Mouse (Mus musculus) left cerebral cortex, postnatal 4 days (tissue): ENCODE data around the gene Psmb3. TPM values are rescaled to one million over a fixed set of nuclear protein-coding genes. Genes with fewer than 3 reads are reported as not detected.

Experiments
- DNase-seq: peaks from one replicate; pipeline ENCODE4 v3.0.0-alpha.2; 2022
- intact Hi-C: fragments of 180-260 bp; cut with DNase I; formaldehyde crosslinking; loops from one replicate; pipeline ENCODE4 v1.15.1; 2025
- microRNA-seq: library from miRNA; unstranded; fragments of <30 nt; microRNA quantifications from one replicate; pipeline ENCODE4 v1.2.0, GENCODE M21; 2022
- total RNA-seq, 2 experiments: library from RNA; stranded (reverse); gene quantifications; 2 replicates each; pipeline ENCODE4 v1.2.3; 2021

Psmb3 gene
- total RNA-seq, 2 experiments from 2014 or later, result 168 to 172 TPM

DNA sequence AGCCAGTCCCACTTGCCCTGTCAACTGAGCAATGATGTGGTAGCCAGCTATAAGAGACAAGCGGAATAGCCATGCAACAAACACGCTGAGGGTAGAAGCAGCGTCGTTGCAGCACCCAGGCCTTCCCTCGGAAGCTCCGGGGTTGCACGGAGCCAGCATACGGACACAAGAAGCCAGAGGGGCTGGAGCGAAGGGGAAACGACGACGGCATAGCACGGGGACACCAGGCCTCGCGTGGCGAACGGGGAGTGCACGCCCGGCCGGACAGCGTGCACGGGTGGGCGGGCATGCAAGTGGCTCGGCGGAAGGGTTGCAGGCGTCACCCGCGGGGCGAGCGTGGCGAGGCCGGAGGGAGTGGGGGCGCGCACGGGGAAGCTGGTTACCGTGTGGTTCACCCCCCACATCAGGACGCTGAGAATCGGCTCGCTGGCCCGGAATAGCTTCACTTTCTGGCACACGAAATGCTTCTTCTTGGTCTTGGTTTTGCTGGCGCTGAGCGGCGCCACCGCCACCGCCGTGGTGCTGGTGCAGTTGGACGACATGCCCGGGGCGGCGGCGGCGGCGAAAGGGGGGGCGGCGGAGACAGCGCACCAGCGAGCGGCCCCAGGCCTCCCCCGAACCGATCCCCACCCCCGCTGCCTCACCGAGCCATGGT, 41.0 kb downstream of the Psmb3 start, which contains the start of gene Pip4k2b:
Gene Pip4k2b (minus strand): TSS at position 642 of the 655 bp plus-strand sequence.
- no peak for DNase-seq
- intact Hi-C loops, result no loop called here

DNA sequence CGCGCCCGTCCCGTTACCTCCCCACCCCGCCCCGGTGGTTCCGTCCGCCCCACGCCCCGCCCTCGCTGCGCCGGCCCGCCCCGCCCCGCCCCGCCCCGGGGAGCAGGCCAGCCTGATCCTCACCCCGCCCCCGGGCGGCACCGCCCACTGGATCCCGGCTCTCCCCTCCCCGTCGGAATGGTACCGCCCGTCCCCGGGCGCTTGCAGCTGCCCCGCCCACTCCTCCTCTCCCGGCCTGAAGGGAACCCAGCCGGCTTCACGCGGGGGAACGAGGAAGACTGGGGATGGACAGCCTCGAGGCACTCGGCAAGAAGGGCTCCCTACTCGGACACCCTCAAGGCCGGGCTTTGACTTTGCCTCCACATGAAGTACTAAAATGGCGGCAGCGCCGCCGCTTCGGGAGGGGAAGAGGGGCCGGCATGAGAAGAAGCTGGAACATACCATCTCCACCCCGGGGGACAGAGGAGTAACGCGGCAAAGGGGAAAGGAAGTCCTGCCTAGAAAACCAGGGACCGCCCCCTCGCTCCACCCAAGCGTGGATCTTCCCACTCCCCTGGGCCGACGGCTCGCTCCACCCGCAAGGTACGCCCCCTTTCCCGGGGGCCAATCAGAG, 41.6 kb downstream of the Psmb3 start:
- peak; percentile 100 for DNase-seq
- intact Hi-C loops, result no loop called here

- no peak for DNase-seq
- intact Hi-C loops, result no loop called here
These were observed 42.1 kb downstream of the Psmb3 start for GRCm38 (mm10) chr11:97745331-97745721.

DNA sequence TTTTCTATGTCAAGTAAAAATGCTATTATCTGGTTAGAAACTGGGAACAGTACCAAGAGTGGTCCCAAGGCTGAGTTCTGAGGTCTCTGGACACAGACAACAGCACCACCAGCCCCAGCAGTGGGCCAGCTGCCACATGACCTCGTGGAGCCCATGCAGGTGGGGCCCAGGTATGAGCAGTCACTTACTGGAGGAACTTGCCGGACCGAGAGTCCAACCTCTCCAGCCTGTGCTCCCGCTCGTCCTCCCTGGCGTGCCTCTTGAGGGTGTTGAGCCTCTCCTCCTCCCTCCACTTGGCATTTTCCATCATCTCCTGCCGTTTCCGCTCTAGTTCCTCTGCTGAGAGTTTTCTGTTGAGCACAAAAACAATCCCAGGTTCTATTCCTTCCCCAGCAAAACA, 44.6 kb downstream of the Psmb3 start:
- intact Hi-C loops, result no loop called here
- DNase-seq, result no peak

GRCm38 (mm10) chr11:97748496-97748895, 45.3 kb downstream of the Psmb3 start:
- no peak for DNase-seq
- intact Hi-C loops, result no loop called here

DNA sequence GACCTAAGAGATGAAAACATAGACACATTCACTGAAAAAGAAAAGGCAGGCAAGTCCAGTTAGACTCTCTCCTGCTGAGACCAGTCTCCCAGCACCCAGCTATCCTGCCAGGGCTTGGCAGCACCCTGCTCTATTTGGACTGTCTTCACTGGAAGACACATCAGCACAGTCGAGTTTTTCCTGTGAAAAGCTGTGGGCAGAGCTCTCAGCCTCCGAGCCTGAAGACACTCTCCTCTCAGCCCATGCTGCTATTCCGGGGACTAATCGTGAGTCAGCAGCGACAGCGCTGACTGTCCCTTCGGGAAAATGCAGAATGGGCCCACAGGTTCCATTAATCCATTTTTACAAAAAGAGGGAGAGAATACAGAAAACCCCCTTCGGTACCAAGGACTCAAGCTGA, 50.1 kb downstream of the Psmb3 start:
- intact Hi-C loops, result no loop called here
- DNase-seq, result no peak

DNA sequence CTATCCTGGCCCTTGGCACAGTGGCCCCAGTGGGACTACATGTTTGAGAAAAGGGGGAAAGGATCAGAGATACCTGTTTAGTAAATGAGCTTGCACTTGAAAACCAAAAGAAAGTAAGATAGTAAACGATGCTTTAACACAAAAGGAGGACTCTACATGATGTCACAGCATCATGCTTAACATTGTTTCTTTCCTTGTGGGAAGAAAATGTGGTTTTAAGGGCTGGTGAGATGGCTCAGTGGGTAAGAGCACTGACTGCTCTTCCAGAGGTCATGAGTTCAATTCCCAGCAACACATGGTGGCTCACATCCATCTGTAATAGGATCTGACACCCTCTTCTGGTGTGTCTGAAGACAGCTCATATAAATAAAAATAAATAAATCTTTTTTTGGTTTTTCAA, 54.9 kb downstream of the Psmb3 start:
- DNase-seq, result no peak
- intact Hi-C loops, result no loop called here

DNA sequence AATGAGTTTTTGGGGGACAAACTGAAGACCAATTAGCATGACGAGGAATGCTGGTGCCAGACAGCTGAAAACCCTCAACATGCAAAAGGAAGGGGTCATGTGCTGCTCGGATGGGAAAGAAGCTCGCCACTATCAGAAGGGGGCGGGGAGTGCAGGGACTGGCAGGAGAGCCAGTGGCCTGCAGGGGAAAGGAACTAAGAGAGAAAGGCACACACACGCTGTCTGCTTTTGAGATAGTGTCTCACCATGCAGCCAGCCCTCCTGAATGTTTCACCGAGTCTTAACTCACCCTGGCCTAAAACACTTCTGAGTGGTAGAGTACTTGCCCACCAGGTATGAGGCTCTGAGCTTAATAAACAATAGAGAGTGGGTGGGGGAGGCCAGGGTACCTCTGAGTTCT, 55.7 kb downstream of the Psmb3 start:
- no peak for DNase-seq

DNA sequence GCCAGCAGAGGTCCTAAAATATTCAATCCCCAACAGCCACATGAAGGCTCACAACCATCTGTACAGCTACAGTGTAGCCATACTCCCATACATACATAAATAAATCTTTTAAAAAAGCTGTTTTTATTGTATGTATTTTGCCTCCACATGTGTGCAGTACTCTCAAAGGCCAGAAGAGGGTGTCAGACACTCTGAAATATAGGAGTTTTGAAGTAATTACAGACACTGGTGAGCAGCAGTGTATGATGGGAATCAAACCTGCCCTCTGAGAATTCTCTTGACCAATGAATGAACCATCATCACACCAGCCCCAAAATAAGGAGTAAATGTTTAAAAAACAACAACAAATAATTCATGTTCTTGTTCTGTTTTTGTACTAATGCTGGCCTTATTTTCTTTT, 58.4 kb downstream of the Psmb3 start:
- intact Hi-C loops, result no loop called here
- no peak for DNase-seq

More for the DNA sequence above, 55.7 kb downstream of the Psmb3 start:
- intact Hi-C loops, result no loop called here

Small RNAs within 50 kb of the gene (microRNA-seq; reads per million reads assigned to microRNA genes)
- not detected for gene Gm24158
- not detected for gene Mir6927
- gene Mir8102, result not detected

Other genes starting within 250 kb of the Psmb3 start
- under 1 TPM in 1 of 2 experiments, not detected in 1; 0.26 TPM for gene 4933428G20Rik, start 203.1 kb upstream of the Psmb3 start, total RNA-seq
- gene Srcin1, start 127.2 kb upstream of the Psmb3 start, total RNA-seq, result 100 to 1,000 TPM; 163 to 177 TPM
- 1 to 10 TPM; 5.6 to 6.3 TPM for gene Epop, start 73.7 kb upstream of the Psmb3 start, total RNA-seq
- 10 to 100 TPM; 60.2 to 67.1 TPM for gene Mllt6, start 40.0 kb upstream of the Psmb3 start, total RNA-seq
- 10 to 100 TPM; 25.8 to 28.5 TPM for gene Cisd3, start 17.6 kb upstream of the Psmb3 start, total RNA-seq
- gene Pcgf2, start 2.9 kb upstream of the Psmb3 start, total RNA-seq, result 100 to 1,000 TPM; 100 to 104 TPM
- 100 to 1,000 TPM; 180 to 185 TPM for gene Pip4k2b, start 41.3 kb downstream of the Psmb3 start, total RNA-seq
- 10 to 100 TPM; 17.6 to 20.4 TPM for gene Cwc25, start 63.2 kb downstream of the Psmb3 start, total RNA-seq
- 1 to 10 TPM in 1 of 2 experiments, not detected in 1; 2.0 TPM for gene 1700001P01Rik, start 72.5 kb downstream of the Psmb3 start, total RNA-seq
- 100 to 1,000 TPM; 614 to 660 TPM for gene Rpl23, start 79.0 kb downstream of the Psmb3 start, total RNA-seq
- 100 to 1,000 TPM; 190 to 199 TPM for gene Lasp1, start 95.6 kb downstream of the Psmb3 start, total RNA-seq
- gene B230217C12Rik, start 137.4 kb downstream of the Psmb3 start, total RNA-seq, result 10 to 100 TPM; 27.1 to 29.0 TPM
- gene Fbxo47, start 180.8 kb downstream of the Psmb3 start, total RNA-seq, result under 1 TPM; 0.46 to 0.74 TPM